Mouse (Mus musculus) ovary, adult 18-20 months (tissue): ENCODE measurements at regions not wholly inside any gene's neighbourhood (a gene's known extent, or its start where the extent isn't known, plus 50 kb on each side); places are given as distances from the start of the nearest gene placed in this dataset.

Experiments
- DNase-seq: peaks from one replicate; pipeline ENCODE4 v3.0.0; 2022; ENCODE audit warnings: low spot score, mixed read lengths

- DNase-seq: no peak
These were observed 319.2 kb upstream of the Sphkap start for GRCm38 (mm10) chr1:83727215-83727614.

- DNase-seq: no peak
These were observed 315.1 kb upstream of the Sphkap start for GRCm38 (mm10) chr1:83723096-83723495.

GRCm38 (mm10) chr1:83720166-83720565, 312.2 kb upstream of the Sphkap start:
- DNase-seq: no peak

GRCm38 (mm10) chr1:83717056-83717455, 309.1 kb upstream of the Sphkap start:
- no peak for DNase-seq

- no peak for DNase-seq
These were observed 293.9 kb upstream of the Sphkap start for GRCm38 (mm10) chr1:83701696-83702404.

GRCm38 (mm10) chr1:83697422-83697821, 289.4 kb upstream of the Sphkap start:
- DNase-seq: no peak

GRCm38 (mm10) chr1:83685221-83685620, 277.2 kb upstream of the Sphkap start:
- no peak for DNase-seq

- DNase-seq: no peak
These were observed 257.3 kb upstream of the Sphkap start for GRCm38 (mm10) chr1:83665326-83665725.

GRCm38 (mm10) chr1:83661808-83662802, 254.1 kb upstream of the Sphkap start:
- DNase-seq: no peak

- no peak for DNase-seq
These were observed 245.7 kb upstream of the Sphkap start for GRCm38 (mm10) chr1:83653661-83654060.

- DNase-seq: no peak
These were observed 237.6 kb upstream of the Sphkap start for GRCm38 (mm10) chr1:83645606-83646005.

GRCm38 (mm10) chr1:83642656-83643055, 234.7 kb upstream of the Sphkap start:
- no peak for DNase-seq

GRCm38 (mm10) chr1:83636051-83636450, 228.1 kb upstream of the Sphkap start:
- no peak for DNase-seq

GRCm38 (mm10) chr1:83631798-83632197, 223.8 kb upstream of the Sphkap start:
- DNase-seq: no peak

- DNase-seq: no peak
These were observed 223.4 kb upstream of the Sphkap start for GRCm38 (mm10) chr1:83631394-83631793.

GRCm38 (mm10) chr1:83587258-83587657, 179.3 kb upstream of the Sphkap start:
- no peak for DNase-seq

GRCm38 (mm10) chr1:83583041-83583440, 175.0 kb upstream of the Sphkap start:
- no peak for DNase-seq

- DNase-seq: no peak
These were observed 162.0 kb upstream of the Sphkap start for GRCm38 (mm10) chr1:83569991-83570390.

- no peak for DNase-seq
These were observed 160.7 kb upstream of the Sphkap start for GRCm38 (mm10) chr1:83568746-83569145.

GRCm38 (mm10) chr1:83551617-83552016, 143.6 kb upstream of the Sphkap start:
- no peak for DNase-seq

GRCm38 (mm10) chr1:83535461-83535860, 127.5 kb upstream of the Sphkap start:
- DNase-seq: no peak

GRCm38 (mm10) chr1:83527803-83528202, 119.8 kb upstream of the Sphkap start:
- no peak for DNase-seq

GRCm38 (mm10) chr1:83509356-83509755, 101.4 kb upstream of the Sphkap start:
- DNase-seq: no peak
